In the genomic region with DNA sequence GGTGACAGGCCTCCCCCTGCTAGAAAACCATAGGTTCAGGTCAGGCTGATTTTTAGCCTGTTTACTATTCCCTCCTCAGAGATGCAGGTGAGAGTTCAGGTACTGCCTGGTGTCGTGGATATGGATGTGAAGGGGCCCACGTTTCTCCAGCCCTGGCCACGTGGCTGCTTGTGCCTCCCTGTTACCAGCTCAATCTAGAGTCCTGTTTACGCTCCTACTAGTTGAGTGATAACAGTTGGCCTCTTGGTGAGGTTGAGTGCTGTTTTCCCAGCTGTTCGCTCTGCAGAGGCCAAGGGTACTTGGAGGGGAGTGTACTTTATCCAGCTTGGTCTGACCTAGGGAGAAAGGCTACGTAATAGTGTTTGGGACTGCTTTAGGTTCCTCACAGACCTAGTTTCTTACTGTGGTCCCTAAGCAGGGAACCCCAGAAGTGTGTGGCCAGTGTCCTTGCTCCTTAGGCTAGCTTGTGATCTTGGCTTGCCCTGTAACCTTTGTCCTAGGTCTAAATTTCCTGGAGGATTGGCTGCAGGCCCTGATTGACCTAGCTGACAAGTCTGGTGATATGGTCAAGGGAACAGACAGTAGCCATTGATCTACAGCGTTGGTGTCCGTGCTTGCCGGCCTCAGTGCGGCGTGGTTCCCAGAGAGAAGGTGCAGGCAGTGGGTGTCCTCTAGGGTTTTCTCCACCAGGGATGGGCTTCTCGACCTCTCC, we compare ENCODE assay signal across 7 mouse cellular contexts. TPM values are rescaled to one million over a fixed set of nuclear protein-coding genes. Genes with fewer than 3 reads are reported as not detected.
A peak's percentile ranks its signal among the peaks of the same experiment; 100 is the strongest.
DNase-seq lines count a peak whose midpoint lies in the region; ATAC-seq and TF ChIP-seq lines count a peak whose summit lies in the region.

No protein-coding gene starts in this region.

- TF ChIP-seq CTCF in E14TG2a.4 (conservative IDR thresholded peaks at IDR 0.05; ENCODE audit: low read length) = no peak

- H3K4me1 ChIP-seq in E14TG2a.4 (replicated peaks; ENCODE audit: low read depth, low read length) = peaks cover 77% of the 10 kb centered on the region
- H3K4me1 ChIP-seq in heart, embryonic 12.5 days (replicated peaks) = peaks cover 54% of the 10 kb centered on the region
- peaks cover 34% of the 10 kb centered on the region for H3K4me1 ChIP-seq in midbrain, embryonic 10.5 days

- H3K36me3 ChIP-seq in E14TG2a.4 (ENCODE audit: insufficient read depth, low read length) = peaks cover 40% of the 10 kb centered on the region
- 0 out of 2 replicates have a peak, but pooled peaks cover 8% of the 10 kb centered on the region for H3K36me3 ChIP-seq in heart, embryonic 12.5 days
- H3K36me3 ChIP-seq in midbrain, embryonic 10.5 days = peaks cover 15% of the 10 kb centered on the region; the same call in 1 of the 2 replicates

- peak; percentile 17 for DNase-seq in ZHBTc4 (ENCODE audit: low read depth, low spot score)
- peak; percentile 36 for DNase-seq in kidney, postnatal 10 days
- DNase-seq in midbrain, embryonic 10.5 days (ENCODE audit: low spot score) = no peak
- DNase-seq in left cerebral cortex, postnatal 36 days (ENCODE audit: low spot score in 2 of 2) = no peak
- DNase-seq in frontal cortex, postnatal 25 days (ENCODE audit: low spot score in 2 of 2) = no peak

- peak overlapping the region; percentile 84 for H3K4me2 ChIP-seq in heart, embryonic 12.5 days

- 36% methylated on average over 12 of the region's 12 CpGs for WGBS in heart, embryonic 12.5 days
- 79% methylated on average over 12 of the region's 12 CpGs for WGBS in midbrain, embryonic 10.5 days

- no peaks in the 10 kb centered on the region for H3K27me3 ChIP-seq in E14TG2a.4 (ENCODE audit: insufficient read depth, low read length)
- no peaks in the 10 kb centered on the region for H3K27me3 ChIP-seq in heart, embryonic 12.5 days (replicated peaks)
- H3K27me3 ChIP-seq in midbrain, embryonic 10.5 days (ENCODE audit: low read depth, poor library complexity, severe bottlenecking) = no peaks in the 10 kb centered on the region

- H3K4me3 ChIP-seq in E14TG2a.4 (replicated peaks; ENCODE audit: low read length) = peak overlapping the region; percentile 90
- H3K4me3 ChIP-seq in heart, embryonic 12.5 days = peak overlapping the region; percentile 83
- peak overlapping the region; percentile 85 for H3K4me3 ChIP-seq in midbrain, embryonic 10.5 days

- peak overlapping the region; percentile 95 for H3K27ac ChIP-seq in heart, embryonic 12.5 days (ENCODE audit: poor library complexity, severe bottlenecking)
- H3K27ac ChIP-seq in midbrain, embryonic 10.5 days (replicated peaks) = peak overlapping the region; percentile 98

- intact Hi-C loops in left cerebral cortex, postnatal 36 days (cut with DNase I) = no loop called here

- peak overlapping the region; percentile 94 for H3K9ac ChIP-seq in heart, embryonic 12.5 days

- no peaks in the 10 kb centered on the region for H3K9me3 ChIP-seq in E14TG2a.4 (ENCODE audit: low read length)
- H3K9me3 ChIP-seq in heart, embryonic 12.5 days (replicated peaks) = no peaks in the 10 kb centered on the region
- no peaks in the 10 kb centered on the region for H3K9me3 ChIP-seq in midbrain, embryonic 10.5 days (replicated peaks)

- ATAC-seq in heart, embryonic 12.5 days (ENCODE audit: insufficient number of reproducible peaks, low FRiP score) = no peak

RNA-seq across cellular contexts. Expression of gene Akt2, which starts 1.7 kb away (rescaled TPM):
- polyA plus RNA-seq in heart, embryonic 12.5 days (2016; fragmentation: Nextera tagmentation; extraction: Ambion mirVana) = 85.0 and 89.4 TPM in 2 replicates
- polyA plus RNA-seq in midbrain, embryonic 10.5 days (2016; fragmentation: Nextera tagmentation; extraction: Ambion mirVana) = 85.9 and 89.4 TPM in 2 replicates
- 100 to 1,000 TPM; 113 to 124 TPM for total RNA-seq in left cerebral cortex, postnatal 36 days (2021)

RNA-seq across cellular contexts. Expression of gene 2310022A10Rik, which starts 40.1 kb away (rescaled TPM):
- polyA plus RNA-seq in heart, embryonic 12.5 days (2016; fragmentation: Nextera tagmentation; extraction: Ambion mirVana) = 36.4 and 37.4 TPM in 2 replicates
- 37.3 and 39.3 TPM in 2 replicates for polyA plus RNA-seq in midbrain, embryonic 10.5 days (2016; fragmentation: Nextera tagmentation; extraction: Ambion mirVana)
- total RNA-seq in left cerebral cortex, postnatal 36 days (2021) = 10 to 100 TPM; 29.4 to 31.1 TPM

RNA-seq across cellular contexts. Expression of gene Pld3, which starts 40.1 kb away (rescaled TPM):
- polyA plus RNA-seq in heart, embryonic 12.5 days (2016; fragmentation: Nextera tagmentation; extraction: Ambion mirVana) = 59.5 and 63.4 TPM in 2 replicates
- polyA plus RNA-seq in midbrain, embryonic 10.5 days (2016; fragmentation: Nextera tagmentation; extraction: Ambion mirVana) = 52.0 and 61.2 TPM in 2 replicates
- 100 to 1,000 TPM; 818 to 936 TPM for total RNA-seq in left cerebral cortex, postnatal 36 days (2021)

Comparison
In these comparisons a context has a peak if more than half of its experiments do, and no peak if none do; other contexts are left out.
1. DNase-seq: peak in ZHBTc4 (single experiment) and kidney, postnatal 10 days (single experiment); none in midbrain, embryonic 10.5 days (single experiment), left cerebral cortex, postnatal 36 days (0 of 2) and frontal cortex, postnatal 25 days (0 of 2).
2. Peak in every context shown above with its lines, with median percentiles within 50 percentile points of each other: H3K4me3 ChIP-seq.